Mouse (Mus musculus): Measurements from ENCODE around the gene Plaur. TPM values are rescaled to one million over a fixed set of nuclear protein-coding genes. Genes with fewer than 3 reads are reported as not detected.
"Not testable (repeated sequence)": the region's sequence is repeated elsewhere in the genome, so short reads cannot be mapped to it uniquely, and the experiment has no call there.

Plaur gene
- polyA plus RNA-seq, 1 experiment from 2014 or later, result 9.8 TPM

GRCm38 (mm10) chr7:24480986-24481473 lies 18.7 kb downstream of the Plaur start:
- H3K9me3 ChIP-seq, result no peaks in the 10 kb centered on the region
- H3K36me3 ChIP-seq, result no peaks in the 10 kb centered on the region
- H3K4me2 ChIP-seq, result peak overlapping the region; percentile 86
- peak overlapping the region; percentile 65 for H3K4me3 ChIP-seq
- H3K9ac ChIP-seq, result peak overlapping the region; percentile 82
- H3K27me3 ChIP-seq (replicated peaks), result peaks cover 77% of the 10 kb centered on the region
- peaks cover 11% of the 10 kb centered on the region for H3K4me1 ChIP-seq
- no peak overlapping the region for H3K27ac ChIP-seq (replicated peaks)
- WGBS, result 15% methylated on average over 14 of the region's 14 CpGs
- no peak for ATAC-seq (ENCODE audit: extremely low read depth, insufficient number of reproducible peaks, low FRiP score, low TSS enrichment)

DNA sequence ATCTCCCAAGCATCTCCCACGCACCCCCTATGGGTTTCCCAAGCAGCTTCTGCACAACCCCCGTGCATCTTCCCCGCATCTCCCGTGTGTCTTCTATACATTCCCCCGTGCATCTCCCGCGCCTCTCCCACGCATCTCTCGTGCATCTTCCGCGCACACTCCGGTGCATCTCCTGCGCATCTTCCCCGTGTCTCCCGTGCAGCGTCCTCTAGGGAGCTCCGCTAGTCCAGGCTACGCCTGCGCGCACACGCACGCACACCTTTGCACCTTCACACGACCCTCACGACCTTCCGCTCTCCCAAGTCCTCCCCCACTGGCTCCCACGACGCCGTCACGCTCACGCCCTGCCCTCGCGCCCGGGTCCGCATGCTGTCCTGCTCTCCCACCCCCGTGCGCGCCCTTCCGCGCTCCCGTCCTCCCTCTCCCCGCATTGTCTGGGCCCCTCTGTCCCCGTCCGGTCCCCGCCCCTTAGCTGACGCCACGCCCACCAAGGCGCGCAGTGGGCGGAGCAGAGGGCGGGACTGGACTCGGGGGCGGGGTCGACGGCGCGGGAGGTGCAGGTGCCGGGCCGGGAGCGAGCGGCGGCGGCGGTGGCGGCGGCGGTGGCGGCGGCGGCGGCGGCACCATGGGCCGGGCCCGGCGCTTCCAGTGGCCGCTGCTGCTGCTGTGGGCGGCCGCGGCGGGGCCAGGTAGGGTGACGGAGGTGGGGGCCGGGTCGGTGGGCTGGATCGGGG lies 19.4 kb downstream of the Plaur start, which contains the start of gene Cadm4:
TSS of gene Cadm4 (plus strand) at position 550 of the 734 bp plus-strand sequence.
- peak within 1 kb of the TSS; percentile 65 for H3K4me3 ChIP-seq
- no peak within 1 kb of the TSS for H3K27ac ChIP-seq (replicated peaks)
- H3K9ac ChIP-seq, result peak within 1 kb of the TSS; percentile 82
- no peaks in the 10 kb centered on the region for H3K9me3 ChIP-seq
- peak within 1 kb of the TSS; percentile 86 for H3K4me2 ChIP-seq
- H3K36me3 ChIP-seq, result no peaks in the 10 kb centered on the region
- H3K27me3 ChIP-seq (replicated peaks), result peaks cover 82% of the 10 kb centered on the region
- WGBS, result under 1% methylated on average over 78 of the region's 83 CpGs
- peaks cover 11% of the 10 kb centered on the region for H3K4me1 ChIP-seq
- ATAC-seq (ENCODE audit: extremely low read depth, insufficient number of reproducible peaks, low FRiP score, low TSS enrichment), result peak; percentile 80

DNA sequence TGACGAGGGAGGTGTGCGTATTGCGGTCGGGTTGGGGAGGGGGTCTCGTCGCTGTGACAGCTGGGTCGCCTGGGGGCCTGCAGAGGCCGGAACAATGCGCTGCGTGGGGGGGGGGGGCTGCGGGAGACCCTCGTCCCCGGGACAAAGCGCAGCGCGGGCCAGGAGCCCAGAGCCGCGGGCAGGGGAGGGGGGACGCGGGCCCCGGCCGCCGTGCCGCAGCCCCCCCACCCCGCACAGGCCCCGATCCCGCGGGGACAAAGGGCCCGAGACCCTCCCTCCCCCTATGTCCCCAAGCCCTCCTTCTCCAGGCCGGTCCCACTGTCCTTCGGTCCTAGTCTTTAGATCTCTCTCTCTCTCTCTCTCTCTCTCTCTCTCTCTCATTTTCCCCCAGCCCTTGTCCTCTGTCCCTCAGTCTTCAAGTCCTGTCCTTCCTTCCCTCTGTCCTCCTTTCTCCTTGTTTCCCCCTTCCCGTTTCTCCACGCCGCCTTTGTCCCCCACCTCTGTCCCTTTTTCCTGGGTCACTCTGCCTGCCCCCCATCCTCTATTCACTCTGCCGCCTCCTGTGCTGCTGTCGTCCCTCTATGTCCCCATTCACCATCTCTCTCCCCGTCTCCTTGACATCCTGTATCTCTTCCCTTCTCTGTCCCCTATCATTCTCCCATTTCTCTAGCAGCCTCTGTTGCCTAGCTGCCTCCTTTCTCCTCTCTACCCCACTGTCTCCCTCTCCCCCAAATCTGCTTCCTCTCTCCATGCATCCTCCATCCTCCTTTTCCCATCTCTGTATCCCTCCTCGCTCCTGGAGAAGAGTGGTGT lies 20.1 kb downstream of the Plaur start:
- WGBS, result 5% methylated on average over 14 of the region's 38 CpGs
- H3K36me3 ChIP-seq, result no peaks in the 10 kb centered on the region
- H3K27me3 ChIP-seq (replicated peaks), result peaks cover 82% of the 10 kb centered on the region
- H3K4me1 ChIP-seq, result peaks cover 15% of the 10 kb centered on the region
- no peaks in the 10 kb centered on the region for H3K9me3 ChIP-seq
- peak overlapping the region; percentile 86 for H3K4me2 ChIP-seq
- peak overlapping the region; percentile 65 for H3K4me3 ChIP-seq
- peak overlapping the region; percentile 82 for H3K9ac ChIP-seq
- H3K27ac ChIP-seq (replicated peaks), result no peak overlapping the region
- peak; percentile 21 for ATAC-seq (ENCODE audit: extremely low read depth, insufficient number of reproducible peaks, low FRiP score, low TSS enrichment)

- ATAC-seq (ENCODE audit: extremely low read depth, insufficient number of reproducible peaks, low FRiP score, low TSS enrichment); H3K9ac ChIP-seq; H3K27ac ChIP-seq (replicated peaks); H3K4me3 ChIP-seq; H3K36me3 ChIP-seq; H3K9me3 ChIP-seq; H3K4me2 ChIP-seq: not testable (repeated sequence)
- peaks cover 15% of the 10 kb centered on the region for H3K4me1 ChIP-seq
- 48% methylated on average over 6 of the region's 6 CpGs for WGBS
- H3K27me3 ChIP-seq (replicated peaks), result peaks cover 82% of the 10 kb centered on the region
Observed at GRCm38 (mm10) chr7:24483291-24483690, 21.0 kb downstream of the Plaur start.

- Histone ChIP-seq H3K9ac (no peak overlapping the region), H3K27ac (replicated peaks) (no peak overlapping the region), H3K9me3 (no peaks in the 10 kb centered on the region), H3K27me3 (replicated peaks) (peaks cover 60% of the 10 kb centered on the region), H3K36me3 (no peaks in the 10 kb centered on the region), H3K4me3 (no peak overlapping the region), H3K4me1 (peaks cover 15% of the 10 kb centered on the region), H3K4me2 (no peak overlapping the region)
- 69% methylated on average over 9 of the region's 9 CpGs for WGBS
- no peak for ATAC-seq (ENCODE audit: extremely low read depth, insufficient number of reproducible peaks, low FRiP score, low TSS enrichment)
Observed at GRCm38 (mm10) chr7:24485481-24485880, 23.2 kb downstream of the Plaur start.

DNA sequence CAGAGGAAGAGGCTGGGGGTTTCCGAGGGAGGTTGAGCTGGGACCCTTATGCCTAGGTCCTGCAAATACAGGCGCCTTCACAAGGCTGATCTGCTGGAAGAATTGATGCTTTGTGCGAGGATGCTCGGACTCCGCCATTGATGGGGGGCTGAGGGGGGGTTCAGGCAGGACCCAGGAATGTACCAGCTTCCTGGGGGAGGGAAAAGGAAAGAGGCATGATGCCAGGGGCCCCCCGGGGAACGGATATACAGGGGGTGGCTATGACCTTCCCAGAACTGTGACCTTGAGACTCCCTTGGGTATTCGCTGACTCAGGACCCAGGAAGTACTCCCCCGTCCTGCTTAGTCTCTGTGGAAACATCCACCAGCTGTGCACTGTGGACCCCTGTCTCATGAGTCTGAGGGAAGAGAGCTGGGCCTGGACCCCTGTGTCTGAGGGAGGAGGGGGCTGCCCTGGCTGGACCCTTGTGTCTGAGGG lies 24.4 kb downstream of the Plaur start:
- Histone ChIP-seq H3K9ac (no peak overlapping the region), H3K27ac (replicated peaks) (no peak overlapping the region), H3K9me3 (no peaks in the 10 kb centered on the region), H3K4me2 (no peak overlapping the region), H3K36me3 (no peaks in the 10 kb centered on the region), H3K4me3 (no peak overlapping the region), H3K4me1 (peaks cover 8% of the 10 kb centered on the region; the same call in 1 of the 2 replicates), H3K27me3 (replicated peaks) (peaks cover 48% of the 10 kb centered on the region)
- ATAC-seq (ENCODE audit: extremely low read depth, insufficient number of reproducible peaks, low FRiP score, low TSS enrichment), result no peak
- WGBS, result 61% methylated on average over 9 of the region's 9 CpGs

DNA sequence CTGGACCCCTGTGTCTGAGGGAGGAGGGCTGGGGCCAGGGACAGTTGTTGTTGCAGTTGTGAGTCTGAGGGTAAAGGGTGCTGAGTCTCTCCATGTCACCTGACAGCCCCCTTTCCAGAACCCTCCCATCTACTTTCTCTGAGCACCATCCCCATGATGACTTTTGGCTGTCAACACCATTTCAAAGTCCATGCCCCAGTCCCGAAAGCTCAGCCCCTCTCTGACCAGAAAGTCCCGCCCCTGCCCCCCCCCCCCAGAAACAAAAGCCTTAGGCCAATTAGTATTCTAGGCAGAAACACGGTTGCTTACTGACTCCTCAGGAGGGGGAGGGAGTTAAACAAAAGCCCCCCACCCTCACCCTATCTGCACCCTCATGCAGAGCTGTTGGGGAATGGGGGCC lies 25.1 kb downstream of the Plaur start:
- H3K4me3 ChIP-seq, result no peak overlapping the region
- peaks cover 41% of the 10 kb centered on the region for H3K27me3 ChIP-seq (replicated peaks)
- ATAC-seq (ENCODE audit: extremely low read depth, insufficient number of reproducible peaks, low FRiP score, low TSS enrichment), result no peak
- H3K27ac ChIP-seq (replicated peaks), result no peak overlapping the region
- no peak overlapping the region for H3K9ac ChIP-seq
- no peaks in the 10 kb centered on the region for H3K9me3 ChIP-seq
- WGBS, result 11% methylated on average over 3 of the region's 3 CpGs
- H3K36me3 ChIP-seq, result no peaks in the 10 kb centered on the region
- H3K4me2 ChIP-seq, result no peak overlapping the region
- peaks cover 5% of the 10 kb centered on the region; the same call in 1 of the 2 replicates for H3K4me1 ChIP-seq

DNA sequence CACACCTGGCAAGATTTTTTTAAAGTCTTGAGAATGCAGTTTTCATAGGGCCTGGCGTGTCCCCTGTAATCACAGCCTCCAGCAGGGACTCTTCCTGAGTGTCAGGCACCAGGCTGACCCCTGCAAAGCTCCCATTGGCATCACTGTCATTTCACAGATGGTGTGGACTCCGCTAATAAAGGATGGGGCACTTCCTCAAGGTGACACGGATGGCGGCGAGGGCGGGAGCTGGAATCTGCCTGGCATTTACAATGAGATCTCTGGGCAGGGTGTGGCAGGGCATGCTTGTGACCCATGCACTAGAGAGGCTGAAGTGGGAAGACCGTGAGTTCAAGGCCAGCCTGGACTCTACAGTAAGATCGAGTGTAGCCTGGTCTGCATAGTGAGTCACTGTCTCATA lies 26.0 kb downstream of the Plaur start:
- Histone ChIP-seq H3K27me3 (replicated peaks) (peaks cover 34% of the 10 kb centered on the region), H3K27ac (replicated peaks) (no peak overlapping the region), H3K4me1 (peaks cover 4% of the 10 kb centered on the region; the same call in 1 of the 2 replicates), H3K9me3 (no peaks in the 10 kb centered on the region), H3K4me3 (no peak overlapping the region), H3K4me2 (no peak overlapping the region), H3K36me3 (no peaks in the 10 kb centered on the region), H3K9ac (no peak overlapping the region)
- ATAC-seq (ENCODE audit: extremely low read depth, insufficient number of reproducible peaks, low FRiP score, low TSS enrichment), result no peak
- 77% methylated on average over 8 of the region's 8 CpGs for WGBS

- no peak for ATAC-seq (ENCODE audit: extremely low read depth, insufficient number of reproducible peaks, low FRiP score, low TSS enrichment)
- H3K4me2 ChIP-seq, result peak overlapping the region; percentile 70
- peak overlapping the region; percentile 44 for H3K4me3 ChIP-seq
- H3K9ac ChIP-seq, result peak overlapping the region; percentile 61
- 9% methylated on average over 43 of the region's 43 CpGs for WGBS
- peaks cover 23% of the 10 kb centered on the region for H3K4me1 ChIP-seq
- H3K36me3 ChIP-seq, result no peaks in the 10 kb centered on the region
- H3K9me3 ChIP-seq, result no peaks in the 10 kb centered on the region; the same call in 1 of the 2 replicates
- no peak overlapping the region for H3K27ac ChIP-seq (replicated peaks)
- H3K27me3 ChIP-seq (replicated peaks), result peaks cover 80% of the 10 kb centered on the region
Observed at GRCm38 (mm10) chr7:24499856-24500577, 37.7 kb downstream of the Plaur start.

DNA sequence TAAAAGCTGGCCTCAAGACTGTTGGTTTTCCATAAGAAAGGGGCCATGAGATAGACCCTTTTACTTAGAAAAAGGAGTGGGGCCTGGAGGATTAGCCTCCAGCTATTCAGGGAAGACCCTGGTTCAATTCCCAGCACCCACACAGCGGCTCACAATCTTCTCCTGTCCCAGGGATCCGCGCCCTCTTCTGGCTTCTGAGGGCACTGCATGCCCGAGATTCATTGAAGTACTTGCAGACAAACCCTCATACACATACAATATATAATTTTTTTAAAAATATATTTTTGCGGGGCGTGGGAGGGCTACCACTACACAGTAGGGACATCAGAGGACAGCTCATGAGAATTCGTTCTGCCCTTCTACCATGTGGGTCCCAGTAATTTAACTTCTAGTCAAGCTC lies 38.6 kb downstream of the Plaur start:
- peaks cover 80% of the 10 kb centered on the region for H3K27me3 ChIP-seq (replicated peaks)
- H3K4me3 ChIP-seq, result no peak overlapping the region
- 27% methylated on average over 7 of the region's 7 CpGs for WGBS
- H3K9ac ChIP-seq, result no peak overlapping the region
- no peak for ATAC-seq (ENCODE audit: extremely low read depth, insufficient number of reproducible peaks, low FRiP score, low TSS enrichment)
- no peak overlapping the region for H3K27ac ChIP-seq (replicated peaks)
- no peak overlapping the region for H3K4me2 ChIP-seq
- no peaks in the 10 kb centered on the region for H3K36me3 ChIP-seq
- no peaks in the 10 kb centered on the region; the same call in 1 of the 2 replicates for H3K9me3 ChIP-seq
- peaks cover 32% of the 10 kb centered on the region for H3K4me1 ChIP-seq

DNA sequence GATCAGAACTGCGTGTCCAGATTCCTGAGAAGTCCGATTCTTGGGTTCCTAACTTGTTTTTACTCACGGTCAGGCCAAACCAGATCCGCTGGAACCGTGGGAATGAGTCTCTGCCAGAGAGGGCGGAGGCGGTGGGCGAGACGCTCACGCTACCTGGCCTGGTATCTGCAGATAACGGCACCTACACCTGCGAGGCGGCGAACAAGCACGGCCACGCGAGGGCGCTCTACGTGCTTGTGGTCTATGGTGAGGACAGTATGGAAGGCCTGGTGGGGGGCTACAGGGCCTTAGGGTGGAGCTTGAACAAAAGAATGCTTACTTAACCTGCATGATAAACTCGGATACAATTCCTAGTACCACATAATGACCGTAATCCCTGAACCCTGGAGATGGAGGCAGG lies 39.2 kb downstream of the Plaur start:
- H3K27me3 ChIP-seq (replicated peaks), result peaks cover 79% of the 10 kb centered on the region
- H3K9me3 ChIP-seq, result no peaks in the 10 kb centered on the region; the same call in 1 of the 2 replicates
- H3K4me1 ChIP-seq, result peaks cover 38% of the 10 kb centered on the region
- no peak overlapping the region for H3K27ac ChIP-seq (replicated peaks)
- 34% methylated on average over 21 of the region's 21 CpGs for WGBS
- no peak overlapping the region for H3K4me3 ChIP-seq
- no peak overlapping the region for H3K4me2 ChIP-seq
- H3K9ac ChIP-seq, result no peak overlapping the region
- no peaks in the 10 kb centered on the region for H3K36me3 ChIP-seq
- no peak for ATAC-seq (ENCODE audit: extremely low read depth, insufficient number of reproducible peaks, low FRiP score, low TSS enrichment)
